Comparison of ENCODE assay signal across 7 mouse cellular contexts in the genomic region with DNA sequence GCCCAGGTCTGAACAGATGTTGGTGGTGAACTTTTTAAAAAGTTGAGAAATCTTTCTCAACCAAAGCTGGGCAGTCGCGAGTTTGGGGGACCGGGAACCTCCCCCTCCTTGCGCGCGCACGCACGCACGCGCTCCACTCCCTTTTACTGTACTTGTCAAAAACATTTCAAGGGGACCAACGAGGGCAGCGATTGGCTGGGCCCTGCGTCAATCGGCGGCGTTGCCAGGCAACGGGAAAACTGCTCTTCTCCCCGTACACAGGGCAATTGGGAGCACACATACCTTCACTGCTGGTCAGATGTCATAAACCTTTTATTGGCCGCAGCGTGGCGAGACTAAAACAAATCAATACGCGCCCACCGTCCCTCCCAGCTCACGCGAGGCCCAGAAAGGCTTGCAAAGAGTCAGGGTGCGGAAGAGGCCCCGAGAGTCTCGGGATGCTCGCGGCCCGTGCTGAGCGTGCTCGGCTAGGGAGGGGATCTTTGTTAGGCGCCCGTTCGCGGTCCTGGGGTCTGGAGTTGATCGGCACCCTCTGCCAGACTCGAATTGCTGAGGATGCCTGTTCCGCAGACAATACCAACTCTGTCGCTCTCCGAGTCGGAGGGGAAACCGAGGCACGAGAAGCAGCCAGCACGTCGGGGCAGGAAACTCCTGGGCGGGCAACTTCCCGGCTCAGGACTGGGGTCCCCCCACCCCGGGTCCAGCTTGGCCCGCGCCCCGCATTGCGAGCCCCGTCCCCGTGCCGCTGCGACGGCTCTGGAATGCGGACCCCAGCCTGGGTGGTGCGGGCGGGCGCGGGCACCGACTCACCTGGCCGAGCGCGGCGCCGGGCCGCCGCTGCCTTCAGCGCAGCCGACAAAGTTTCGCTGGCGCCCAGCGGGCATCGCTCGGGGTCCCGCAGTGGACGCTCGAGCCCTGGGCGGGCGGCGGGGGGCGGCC.
DNase-seq lines count a peak whose midpoint lies in the region; ATAC-seq lines count a peak whose summit lies in the region.

No protein-coding gene starts in this region.

- no peaks in the 10 kb centered on the region for H3K27me3 ChIP-seq in embryonic facial prominence, embryonic 12.5 days
- no peaks in the 10 kb centered on the region for H3K27me3 ChIP-seq in limb, embryonic 11.5 days (ENCODE audit: control insufficient read depth, insufficient read depth, low read length)
- H3K27me3 ChIP-seq in midbrain, embryonic 14.5 days (ENCODE audit: control insufficient read depth, insufficient read depth, low read length): no peaks in the 10 kb centered on the region

- H3K4me2 ChIP-seq in embryonic facial prominence, embryonic 12.5 days (replicated peaks): peak overlapping the region; percentile 80
- H3K4me2 ChIP-seq in limb, embryonic 11.5 days (ENCODE audit: low read depth, severe bottlenecking): peak overlapping the region; percentile 90
- H3K4me2 ChIP-seq in midbrain, embryonic 14.5 days (ENCODE audit: low read length): peak overlapping the region; percentile 75

- peak overlapping the region; percentile 72 for H3K9ac ChIP-seq in embryonic facial prominence, embryonic 12.5 days
- H3K9ac ChIP-seq in limb, embryonic 11.5 days (ENCODE audit: low read length): peak overlapping the region; percentile 90
- H3K9ac ChIP-seq in midbrain, embryonic 14.5 days (replicated peaks; ENCODE audit: low read length): peak overlapping the region; percentile 85

- H3K4me1 ChIP-seq in embryonic facial prominence, embryonic 12.5 days: peaks cover 22% of the 10 kb centered on the region
- peaks cover 8% of the 10 kb centered on the region for H3K4me1 ChIP-seq in limb, embryonic 11.5 days (ENCODE audit: control insufficient read depth, insufficient read depth, low read length)
- H3K4me1 ChIP-seq in midbrain, embryonic 14.5 days (ENCODE audit: control insufficient read depth, insufficient read depth, low read length): peaks cover 22% of the 10 kb centered on the region

- H3K9me3 ChIP-seq in embryonic facial prominence, embryonic 12.5 days: no peaks in the 10 kb centered on the region
- no peaks in the 10 kb centered on the region for H3K9me3 ChIP-seq in limb, embryonic 11.5 days (ENCODE audit: control insufficient read depth, low read length)
- H3K9me3 ChIP-seq in midbrain, embryonic 14.5 days (ENCODE audit: control insufficient read depth, low read length): no peaks in the 10 kb centered on the region

- ATAC-seq in embryonic facial prominence, embryonic 12.5 days (ENCODE audit: insufficient number of reproducible peaks, insufficient read depth, low FRiP score, low TSS enrichment): peak; percentile 88
- ATAC-seq in limb, embryonic 11.5 days (ENCODE audit: insufficient number of reproducible peaks, low FRiP score, low TSS enrichment, low read depth): peak; percentile 88
- ATAC-seq in midbrain, embryonic 14.5 days (ENCODE audit: low FRiP score, low TSS enrichment): peak; percentile 90

- WGBS in embryonic facial prominence, embryonic 12.5 days: under 1% methylated on average over 86 of the region's 87 CpGs
- under 1% methylated on average over 79 of the region's 87 CpGs for WGBS in limb, embryonic 11.5 days
- under 1% methylated on average over 87 of the region's 87 CpGs for WGBS in midbrain, embryonic 14.5 days

- peak overlapping the region; percentile 95 for H3K4me3 ChIP-seq in embryonic facial prominence, embryonic 12.5 days
- peak overlapping the region; percentile 95 for H3K4me3 ChIP-seq in limb, embryonic 11.5 days (ENCODE audit: low read depth, low read length)
- H3K4me3 ChIP-seq in midbrain, embryonic 14.5 days (replicated peaks; ENCODE audit: low read depth, low read length): peak overlapping the region; percentile 92

- peak overlapping the region; percentile 90 for H3K27ac ChIP-seq in embryonic facial prominence, embryonic 12.5 days
- H3K27ac ChIP-seq in limb, embryonic 11.5 days (replicated peaks; ENCODE audit: low read depth, low read length): peak overlapping the region; percentile 92
- H3K27ac ChIP-seq in midbrain, embryonic 14.5 days (replicated peaks; ENCODE audit: low read depth, low read length): peak overlapping the region; percentile 89

- DNase-seq in adrenal gland, postnatal 25 days: peak; percentile 100
- peak; percentile 100 for DNase-seq in heart, adult 11 months
- peak; percentile 100 for DNase-seq in kidney, adult 18-20 months
- DNase-seq in limb, embryonic 11.5 days (ENCODE audit: low spot score): peak; percentile 100
- DNase-seq in midbrain, embryonic 14.5 days: peak; percentile 98
- peak; percentile 98 to 99 for DNase-seq in spleen, adult 18-20 months

- H3K36me3 ChIP-seq in embryonic facial prominence, embryonic 12.5 days: peaks cover 7% of the 10 kb centered on the region
- H3K36me3 ChIP-seq in limb, embryonic 11.5 days (ENCODE audit: control insufficient read depth, insufficient read depth, low read length): no peaks in the 10 kb centered on the region; the same call in 1 of the 2 replicates
- peaks cover 11% of the 10 kb centered on the region for H3K36me3 ChIP-seq in midbrain, embryonic 14.5 days (ENCODE audit: control insufficient read depth, insufficient read depth, low read length)

Comparison
In these comparisons a context has a peak if more than half of its experiments do, and no peak if none do; other contexts are left out.
1. Peak in every context shown above with its lines: DNase-seq, ATAC-seq, H3K4me3 ChIP-seq and H3K27ac ChIP-seq.